Mouse (Mus musculus): ENCODE measurements around the gene Lhfpl2.

- TF ChIP-seq CTCF (IDR thresholded peaks at IDR 0.05; ENCODE audit: control insufficient read depth, insufficient read depth, low read length) (no peak), POLR2A (IDR thresholded peaks at IDR 0.05; ENCODE audit: borderline replicate concordance, control insufficient read depth, low read depth, low read length) (no peak)
These were observed 141.0 kb downstream of the Lhfpl2 start for GRCm38 (mm10) chr13:94198616-94199015.
